ENCODE assay signal across 8 mouse cellular contexts in genomic region chr5:4103626-4104340, GRCm38 (mm10). TPM values are rescaled to one million over a fixed set of nuclear protein-coding genes. Genes with fewer than 3 reads are reported as not detected.
DNase-seq lines count a peak whose midpoint lies in the region; ATAC-seq and TF ChIP-seq lines count a peak whose summit lies in the region.

No protein-coding gene starts in this region.

- no peaks in the 10 kb centered on the region for H3K27me3 ChIP-seq in lung, embryonic 14.5 days (ENCODE audit: insufficient read depth, low read length)
- no peaks in the 10 kb centered on the region for H3K27me3 ChIP-seq in embryonic facial prominence, embryonic 14.5 days (replicated peaks; ENCODE audit: control insufficient read depth, insufficient read depth, low read length)
- H3K27me3 ChIP-seq in midbrain, postnatal 0 days (ENCODE audit: insufficient read depth, low read length): no peaks in the 10 kb centered on the region

- H3K4me3 ChIP-seq in lung, embryonic 14.5 days (ENCODE audit: low read depth, low read length): peak overlapping the region; percentile 90
- H3K4me3 ChIP-seq in embryonic facial prominence, embryonic 14.5 days (ENCODE audit: low read depth, low read length): peak overlapping the region; percentile 98
- peak overlapping the region; percentile 83 for H3K4me3 ChIP-seq in midbrain, postnatal 0 days (ENCODE audit: low read depth, low read length)

- ATAC-seq in lung, embryonic 14.5 days (ENCODE audit: insufficient read depth): peak; percentile 60
- peak; percentile 48 for ATAC-seq in embryonic facial prominence, embryonic 14.5 days (ENCODE audit: low read depth)
- peak; percentile 64 for ATAC-seq in midbrain, postnatal 0 days (ENCODE audit: low FRiP score)

- H3K9me3 ChIP-seq in lung, embryonic 14.5 days (ENCODE audit: low read depth, low read length): no peaks in the 10 kb centered on the region
- H3K9me3 ChIP-seq in embryonic facial prominence, embryonic 14.5 days (ENCODE audit: control insufficient read depth, low read length): peaks cover 4% of the 10 kb centered on the region; the same call in 1 of the 2 replicates
- H3K9me3 ChIP-seq in midbrain, postnatal 0 days (ENCODE audit: low read length): no peaks in the 10 kb centered on the region

- intact Hi-C loops in left cerebral cortex, postnatal 25 days (cut with DNase I): loop anchor here (5.0 to 10.0 kb wide), 2 partner anchors 89 to 811 kb away; partner anchors contain the start of gene Mterf1b

- H3K4me1 ChIP-seq in lung, embryonic 14.5 days (ENCODE audit: insufficient read depth): peaks cover 5% of the 10 kb centered on the region; the same call in 1 of the 2 replicates
- H3K4me1 ChIP-seq in embryonic facial prominence, embryonic 14.5 days (ENCODE audit: control insufficient read depth, insufficient read depth, low read length): peaks cover 9% of the 10 kb centered on the region; the same call in 1 of the 2 replicates
- H3K4me1 ChIP-seq in midbrain, postnatal 0 days (ENCODE audit: insufficient read depth, low read length): no peaks in the 10 kb centered on the region

- under 1% methylated on average over 41 of the region's 41 CpGs for WGBS in lung, embryonic 14.5 days
- 2% methylated on average over 18 of the region's 41 CpGs for WGBS in embryonic facial prominence, embryonic 14.5 days
- under 1% methylated on average over 38 of the region's 41 CpGs for WGBS in midbrain, postnatal 0 days

- TF ChIP-seq CTCF in lung, embryonic 14.5 days (IDR thresholded peaks at IDR 0.05; ENCODE audit: low read depth): no peak
- TF ChIP-seq CTCF in midbrain, postnatal 0 days (IDR thresholded peaks at IDR 0.05): no peak

- H3K27ac ChIP-seq in lung, embryonic 14.5 days (ENCODE audit: low read depth): peak overlapping the region; percentile 93
- H3K27ac ChIP-seq in embryonic facial prominence, embryonic 14.5 days (replicated peaks; ENCODE audit: low read depth, low read length): peak overlapping the region; percentile 97
- peak overlapping the region; percentile 93 for H3K27ac ChIP-seq in midbrain, postnatal 0 days (ENCODE audit: low read depth, low read length)

- H3K9ac ChIP-seq in lung, embryonic 14.5 days: peak overlapping the region; percentile 76
- H3K9ac ChIP-seq in embryonic facial prominence, embryonic 14.5 days (ENCODE audit: low read depth, low read length): peak overlapping the region; percentile 89
- H3K9ac ChIP-seq in midbrain, postnatal 0 days (replicated peaks; ENCODE audit: low read length, poor library complexity, severe bottlenecking): peak overlapping the region; percentile 71

- DNase-seq in adrenal gland, adult 18-20 months (ENCODE audit: low spot score in 2 of 2): peak; percentile 30 to 34
- no peak for DNase-seq in adrenal gland, postnatal 10 days
- peak; percentile 47 for DNase-seq in lung, embryonic 14.5 days
- DNase-seq in lung, postnatal 25 days (ENCODE audit: low spot score): no peak
- peak; percentile 6 for DNase-seq in embryonic facial prominence, embryonic 14.5 days (ENCODE audit: low spot score)
- peak; percentile 23 to 42 for DNase-seq in left cerebral cortex, postnatal 25 days (ENCODE audit: low spot score in 2 of 2)
- DNase-seq in midbrain, postnatal 0 days (ENCODE audit: low spot score): peak; percentile 15
- DNase-seq in kidney, postnatal 14 days: no peak

- H3K4me2 ChIP-seq in lung, embryonic 14.5 days: peak overlapping the region; percentile 74
- peak overlapping the region; percentile 61 for H3K4me2 ChIP-seq in embryonic facial prominence, embryonic 14.5 days (ENCODE audit: low read depth, low read length)
- peak overlapping the region; percentile 70 for H3K4me2 ChIP-seq in midbrain, postnatal 0 days (ENCODE audit: low read depth, low read length, poor library complexity, severe bottlenecking)

- peaks cover 36% of the 10 kb centered on the region for H3K36me3 ChIP-seq in lung, embryonic 14.5 days (ENCODE audit: insufficient read depth)
- H3K36me3 ChIP-seq in embryonic facial prominence, embryonic 14.5 days (ENCODE audit: control insufficient read depth, insufficient read depth, low read length): peaks cover 38% of the 10 kb centered on the region
- H3K36me3 ChIP-seq in midbrain, postnatal 0 days (ENCODE audit: insufficient read depth, low read length): peaks cover 22% of the 10 kb centered on the region

RNA-seq across cellular contexts. Expression of gene Cyp51, which starts 0.8 kb away (rescaled TPM):
- 10 to 100 TPM; 75.2 to 79.7 TPM for total RNA-seq in adrenal gland, adult 18-20 months (2021)
- 10 to 100 TPM; 17.2 to 22.5 TPM for total RNA-seq in adrenal gland, postnatal 10 days (2021)
- polyA plus RNA-seq in lung, embryonic 14.5 days (2014; fragmentation: Nextera tagmentation; extraction: Ambion mirVana): 65.5 and 69.3 TPM in 2 replicates
- 60.1 and 73.2 TPM in 2 replicates for polyA plus RNA-seq in embryonic facial prominence, embryonic 14.5 days (2014; fragmentation: Nextera tagmentation; extraction: Ambion mirVana)
- 10 to 100 TPM; 52.9 to 54.6 TPM for total RNA-seq in left cerebral cortex, postnatal 25 days (2021)
- 224 and 232 TPM in 2 replicates for total RNA-seq in midbrain, postnatal 0 days (2014; rRNA removed)
- polyA plus RNA-seq in midbrain, postnatal 0 days (2015; fragmentation: Nextera tagmentation; extraction: Ambion mirVana): 98.7 and 102 TPM in 2 replicates

Comparison
In these comparisons a context has a peak if more than half of its experiments do, and no peak if none do; other contexts are left out.
1. DNase-seq: peak in adrenal gland, adult 18-20 months (2 of 2), lung, embryonic 14.5 days (single experiment), embryonic facial prominence, embryonic 14.5 days (single experiment), left cerebral cortex, postnatal 25 days (2 of 2) and midbrain, postnatal 0 days (single experiment); none in adrenal gland, postnatal 10 days (single experiment), lung, postnatal 25 days (single experiment) and kidney, postnatal 14 days (single experiment).
2. Peak in every context shown above with its lines, with median percentiles within 50 percentile points of each other: ATAC-seq, H3K27ac ChIP-seq, H3K4me2 ChIP-seq, H3K4me3 ChIP-seq and H3K9ac ChIP-seq.